Mouse (Mus musculus): Measurements from ENCODE around the gene Dthd1.
A peak's percentile ranks its signal among the peaks of the same experiment; 100 is the strongest.

The Dthd1 gene

GRCm38 (mm10) chr5:62813402-62814071, at the start of gene Dthd1:
Gene Dthd1, plus strand, starts transcription at chr5:62813823.
- Histone ChIP-seq H3K27me3 (ENCODE audit: control insufficient read depth, insufficient read depth, low read length, poor library complexity, severe bottlenecking) (no peaks in the 10 kb centered on the region), H3K36me3 (ENCODE audit: control insufficient read depth, insufficient read depth, low read length, poor library complexity, severe bottlenecking) (no peaks in the 10 kb centered on the region)
- DNase-seq (ENCODE audit: low read depth, low spot score) = no peak

GRCm38 (mm10) chr5:62764161-62764560, 49.5 kb upstream of the Dthd1 start:
- no peaks in the 10 kb centered on the region for H3K36me3 ChIP-seq (ENCODE audit: control insufficient read depth, insufficient read depth, low read length, poor library complexity, severe bottlenecking)
- peak; percentile 24 for DNase-seq (ENCODE audit: low read depth, low spot score)
- H3K27me3 ChIP-seq (ENCODE audit: control insufficient read depth, insufficient read depth, low read length, poor library complexity, severe bottlenecking) = no peaks in the 10 kb centered on the region

GRCm38 (mm10) chr5:62765459-62765783, 48.2 kb upstream of the Dthd1 start:
- no peaks in the 10 kb centered on the region for H3K36me3 ChIP-seq (ENCODE audit: control insufficient read depth, insufficient read depth, low read length, poor library complexity, severe bottlenecking)
- no peaks in the 10 kb centered on the region for H3K27me3 ChIP-seq (ENCODE audit: control insufficient read depth, insufficient read depth, low read length, poor library complexity, severe bottlenecking)
- no peak for DNase-seq (ENCODE audit: low read depth, low spot score)

- Histone ChIP-seq H3K27me3 (ENCODE audit: control insufficient read depth, insufficient read depth, low read length, poor library complexity, severe bottlenecking) (no peaks in the 10 kb centered on the region), H3K36me3 (ENCODE audit: control insufficient read depth, insufficient read depth, low read length, poor library complexity, severe bottlenecking) (no peaks in the 10 kb centered on the region)
- peak; percentile 83 for DNase-seq (ENCODE audit: low read depth, low spot score)
Measured at GRCm38 (mm10) chr5:62765784-62766701, 47.6 kb upstream of the Dthd1 start, which contains the start of gene Arap2. Gene Arap2, minus strand, starts transcription at chr5:62766159.

GRCm38 (mm10) chr5:62771775-62772599, 41.6 kb upstream of the Dthd1 start:
- H3K27me3 ChIP-seq (ENCODE audit: control insufficient read depth, insufficient read depth, low read length, poor library complexity, severe bottlenecking) = no peaks in the 10 kb centered on the region
- no peaks in the 10 kb centered on the region for H3K36me3 ChIP-seq (ENCODE audit: control insufficient read depth, insufficient read depth, low read length, poor library complexity, severe bottlenecking)
- DNase-seq (ENCODE audit: low read depth, low spot score) = no peak

- no peak for DNase-seq (ENCODE audit: low read depth, low spot score)
- H3K27me3 ChIP-seq (ENCODE audit: control insufficient read depth, insufficient read depth, low read length, poor library complexity, severe bottlenecking) = no peaks in the 10 kb centered on the region
- no peaks in the 10 kb centered on the region for H3K36me3 ChIP-seq (ENCODE audit: control insufficient read depth, insufficient read depth, low read length, poor library complexity, severe bottlenecking)
Measured at GRCm38 (mm10) chr5:62777804-62778203, 35.8 kb upstream of the Dthd1 start.

- no peaks in the 10 kb centered on the region for H3K27me3 ChIP-seq (ENCODE audit: control insufficient read depth, insufficient read depth, low read length, poor library complexity, severe bottlenecking)
- H3K36me3 ChIP-seq (ENCODE audit: control insufficient read depth, insufficient read depth, low read length, poor library complexity, severe bottlenecking) = no peaks in the 10 kb centered on the region
- DNase-seq (ENCODE audit: low read depth, low spot score) = peak; percentile 80
Measured at GRCm38 (mm10) chr5:62778682-62779081, 34.9 kb upstream of the Dthd1 start.

- DNase-seq (ENCODE audit: low read depth, low spot score) = no peak
- no peaks in the 10 kb centered on the region for H3K27me3 ChIP-seq (ENCODE audit: control insufficient read depth, insufficient read depth, low read length, poor library complexity, severe bottlenecking)
- no peaks in the 10 kb centered on the region for H3K36me3 ChIP-seq (ENCODE audit: control insufficient read depth, insufficient read depth, low read length, poor library complexity, severe bottlenecking)
Measured at GRCm38 (mm10) chr5:62786809-62787208, 26.8 kb upstream of the Dthd1 start.

GRCm38 (mm10) chr5:62790921-62791564, 22.6 kb upstream of the Dthd1 start:
- DNase-seq (ENCODE audit: low read depth, low spot score) = peak; percentile 76
- H3K36me3 ChIP-seq (ENCODE audit: control insufficient read depth, insufficient read depth, low read length, poor library complexity, severe bottlenecking) = no peaks in the 10 kb centered on the region
- no peaks in the 10 kb centered on the region for H3K27me3 ChIP-seq (ENCODE audit: control insufficient read depth, insufficient read depth, low read length, poor library complexity, severe bottlenecking)

- Histone ChIP-seq H3K36me3 (ENCODE audit: control insufficient read depth, insufficient read depth, low read length, poor library complexity, severe bottlenecking) (no peaks in the 10 kb centered on the region), H3K27me3 (ENCODE audit: control insufficient read depth, insufficient read depth, low read length, poor library complexity, severe bottlenecking) (no peaks in the 10 kb centered on the region)
- DNase-seq (ENCODE audit: low read depth, low spot score) = no peak
Measured at GRCm38 (mm10) chr5:62792776-62793175, 20.8 kb upstream of the Dthd1 start.

- DNase-seq (ENCODE audit: low read depth, low spot score) = no peak
- H3K27me3 ChIP-seq (ENCODE audit: control insufficient read depth, insufficient read depth, low read length, poor library complexity, severe bottlenecking) = no peaks in the 10 kb centered on the region
- no peaks in the 10 kb centered on the region for H3K36me3 ChIP-seq (ENCODE audit: control insufficient read depth, insufficient read depth, low read length, poor library complexity, severe bottlenecking)
Measured at GRCm38 (mm10) chr5:62814072-62814414, 420 bp downstream of the Dthd1 start.

GRCm38 (mm10) chr5:62815741-62816140, 2.1 kb downstream of the Dthd1 start:
- peak; percentile 69 for DNase-seq (ENCODE audit: low read depth, low spot score)
- Histone ChIP-seq H3K36me3 (ENCODE audit: control insufficient read depth, insufficient read depth, low read length, poor library complexity, severe bottlenecking) (no peaks in the 10 kb centered on the region), H3K27me3 (ENCODE audit: control insufficient read depth, insufficient read depth, low read length, poor library complexity, severe bottlenecking) (no peaks in the 10 kb centered on the region)

- Histone ChIP-seq H3K36me3 (ENCODE audit: control insufficient read depth, insufficient read depth, low read length, poor library complexity, severe bottlenecking) (no peaks in the 10 kb centered on the region), H3K27me3 (ENCODE audit: control insufficient read depth, insufficient read depth, low read length, poor library complexity, severe bottlenecking) (no peaks in the 10 kb centered on the region)
- DNase-seq (ENCODE audit: low read depth, low spot score) = no peak
Measured at GRCm38 (mm10) chr5:62819567-62819966, 5.9 kb downstream of the Dthd1 start.
